Mouse (Mus musculus) WW6 (cell line): ENCODE data around the gene Pla2g4b.

ENCODE experiments used
- DNase-seq: peaks from one replicate; pipeline ENCODE4 v3.0.0-alpha.2; 2013; ENCODE audit warnings: low read depth, low spot score

Pla2g4b gene

GRCm38 (mm10) chr2:120062248-120062647 lies 29.0 kb downstream of the Pla2g4b start:
- DNase-seq: no peak

GRCm38 (mm10) chr2:120064639-120065038 lies 31.4 kb downstream of the Pla2g4b start:
- no peak for DNase-seq

GRCm38 (mm10) chr2:120065243-120065642 lies 32.0 kb downstream of the Pla2g4b start:
- DNase-seq: no peak

GRCm38 (mm10) chr2:120066224-120066623 lies 33.0 kb downstream of the Pla2g4b start:
- DNase-seq: no peak

GRCm38 (mm10) chr2:120068555-120069465 lies 35.6 kb downstream of the Pla2g4b start:
- DNase-seq: no peak

GRCm38 (mm10) chr2:120069466-120069990 lies 36.3 kb downstream of the Pla2g4b start:
- no peak for DNase-seq

- no peak for DNase-seq
These were observed 40.9 kb downstream of the Pla2g4b start for GRCm38 (mm10) chr2:120074096-120074495.

- peak; percentile 82 for DNase-seq
These were observed 43.0 kb downstream of the Pla2g4b start for GRCm38 (mm10) chr2:120076076-120076705.

GRCm38 (mm10) chr2:120082416-120082815 lies 49.2 kb downstream of the Pla2g4b start:
- DNase-seq: no peak

GRCm38 (mm10) chr2:120084593-120085361 lies 51.6 kb downstream of the Pla2g4b start:
- DNase-seq: no peak

GRCm38 (mm10) chr2:120086038-120086437 lies 52.8 kb downstream of the Pla2g4b start:
- no peak for DNase-seq

- no peak for DNase-seq
These were observed 54.2 kb downstream of the Pla2g4b start for GRCm38 (mm10) chr2:120087391-120087790.

GRCm38 (mm10) chr2:120087897-120088296 lies 54.7 kb downstream of the Pla2g4b start:
- no peak for DNase-seq

GRCm38 (mm10) chr2:120090979-120091378 lies 57.8 kb downstream of the Pla2g4b start:
- no peak for DNase-seq
